Mouse (Mus musculus): Measurements from ENCODE around the gene Htra2.

The Htra2 gene

GRCm38 (mm10) chr6:83054871-83055431 lies at the start of gene Htra2:
TSS of gene Htra2 (minus strand) at chr6:83055273.
- peak; percentile 53 for DNase-seq (ENCODE audit: low read depth, low spot score)

- no peak for DNase-seq (ENCODE audit: low read depth, low spot score)
These were observed 49.1 kb upstream of the Htra2 start for GRCm38 (mm10) chr6:83104158-83104557.

GRCm38 (mm10) chr6:83103130-83103650 lies 48.1 kb upstream of the Htra2 start:
- no peak for DNase-seq (ENCODE audit: low read depth, low spot score)

DNA sequence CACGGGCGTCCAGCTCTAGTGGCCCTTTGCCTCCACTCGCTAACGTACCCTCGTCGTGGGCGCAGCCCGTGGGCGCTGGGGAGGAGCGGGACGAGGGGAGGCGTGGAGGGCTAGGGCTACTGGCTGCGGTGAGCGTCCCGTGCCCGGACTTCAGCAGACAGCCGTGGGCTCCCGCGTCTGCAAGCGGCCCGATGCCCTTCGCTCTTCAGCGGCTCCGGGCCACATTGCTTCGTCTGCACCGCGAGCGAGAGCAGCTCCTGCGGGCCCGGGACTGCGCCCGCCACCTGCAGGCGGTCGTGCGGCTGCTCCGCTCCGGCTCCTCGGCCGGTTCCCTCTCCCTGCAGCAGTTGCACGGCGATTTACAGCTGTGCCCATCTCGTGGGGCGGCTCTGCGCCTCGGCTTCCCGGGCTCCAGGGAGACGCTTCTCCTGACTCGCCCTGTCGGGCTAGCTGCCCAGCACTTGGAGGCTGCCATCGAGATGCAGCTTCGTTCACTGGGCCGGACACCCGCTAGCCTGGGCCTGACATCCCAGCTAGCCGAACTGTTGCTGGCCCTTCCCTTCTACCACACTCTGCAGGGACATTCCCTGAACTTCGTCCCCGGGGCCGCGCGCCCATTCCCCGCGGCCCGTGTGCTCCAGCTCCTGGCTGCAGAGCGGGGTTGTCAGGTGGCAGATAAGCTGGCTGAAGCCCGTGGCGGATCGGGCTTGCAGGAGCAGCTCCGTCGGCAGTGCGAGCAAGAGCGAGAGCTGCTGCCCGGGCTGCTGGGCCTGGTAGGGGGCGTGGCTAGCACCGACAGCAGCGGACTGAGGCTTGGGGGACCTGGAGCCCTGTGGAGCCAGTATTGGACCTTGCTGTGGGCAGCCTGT lies 46.8 kb upstream of the Htra2 start:
- no peak for DNase-seq (ENCODE audit: low read depth, low spot score)

- DNase-seq (ENCODE audit: low read depth, low spot score): peak; percentile 97
These were observed 46.2 kb upstream of the Htra2 start, which contains the start of the genes Ccdc142 and Gm42688 for GRCm38 (mm10) chr6:83101316-83101687. TSS of gene Ccdc142 (plus strand) at chr6:83101601. TSS of gene Gm42688 (plus strand) at chr6:83101617.

DNA sequence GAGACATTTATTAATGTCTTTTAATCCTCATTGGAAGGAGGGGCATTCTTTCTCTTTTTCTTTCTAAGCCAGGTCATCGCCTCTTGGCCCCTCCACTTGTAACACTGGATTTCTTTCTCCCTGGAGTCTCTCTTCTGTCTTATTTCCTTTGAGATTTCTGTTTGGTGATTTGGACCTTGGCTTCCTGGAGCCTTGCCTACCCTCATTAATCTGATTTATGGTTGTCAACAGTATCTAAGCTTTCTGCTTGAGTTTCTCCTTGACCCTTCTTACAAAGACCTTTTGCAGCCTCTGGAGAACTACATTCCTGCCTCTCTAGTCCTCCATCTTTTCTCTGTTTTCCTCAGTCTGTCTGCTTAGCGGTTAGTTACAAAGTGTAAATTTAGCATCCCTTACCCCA lies 43.3 kb upstream of the Htra2 start:
- DNase-seq (ENCODE audit: low read depth, low spot score): no peak

DNA sequence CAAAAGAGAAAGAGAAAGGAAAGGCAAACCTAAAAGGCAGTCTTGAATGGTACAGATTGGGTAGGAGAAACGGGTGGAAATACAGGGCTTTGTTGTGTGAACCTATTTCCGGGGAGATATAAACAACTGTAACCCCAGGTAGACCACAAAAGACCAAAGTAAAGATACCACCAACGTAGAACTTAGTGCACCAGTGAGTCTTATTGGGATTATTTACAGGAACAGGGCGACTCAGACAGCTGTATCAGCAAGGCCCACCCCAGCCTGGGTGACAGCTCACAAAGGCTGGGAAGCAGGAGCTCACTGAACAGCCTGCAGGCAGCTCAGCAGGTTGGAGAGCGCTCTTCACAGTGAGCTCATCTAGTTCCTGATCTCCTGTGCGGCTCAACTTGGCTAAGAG lies 40.9 kb upstream of the Htra2 start:
- no peak for DNase-seq (ENCODE audit: low read depth, low spot score)

DNA sequence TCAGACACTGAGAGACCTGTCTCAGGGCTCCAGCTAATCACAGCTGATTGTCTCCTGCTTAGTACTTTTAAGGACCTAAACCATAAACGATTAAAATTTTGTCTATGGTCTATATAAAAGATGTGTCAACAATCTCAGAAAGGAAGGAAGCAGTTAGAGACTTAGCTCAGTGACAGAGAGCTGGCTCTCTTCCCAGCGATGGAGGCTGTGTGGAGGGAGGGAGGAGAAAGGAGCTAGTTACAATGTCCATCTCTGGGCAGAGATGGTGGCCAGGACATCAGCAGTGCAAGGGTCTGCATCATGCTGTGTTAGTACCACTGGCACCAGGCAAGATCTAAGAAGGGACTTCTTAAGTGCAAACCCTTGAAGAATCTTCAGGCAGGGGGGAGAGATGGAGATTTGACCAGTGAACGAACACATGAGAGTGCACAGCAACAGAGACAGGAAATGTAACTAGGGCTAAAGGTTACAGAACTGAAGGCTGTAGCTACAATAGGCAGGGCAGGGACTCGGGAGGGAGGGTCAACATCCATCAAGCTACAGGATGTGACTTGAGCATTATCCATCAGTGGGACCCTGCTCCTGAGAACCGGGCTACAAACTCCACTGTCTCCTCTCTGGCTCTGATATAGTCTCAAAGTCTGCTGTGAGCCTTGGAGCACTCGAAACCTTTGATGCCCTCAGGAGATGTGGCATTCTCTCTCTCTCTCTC lies 37.5 kb upstream of the Htra2 start:
- DNase-seq (ENCODE audit: low read depth, low spot score): no peak

DNA sequence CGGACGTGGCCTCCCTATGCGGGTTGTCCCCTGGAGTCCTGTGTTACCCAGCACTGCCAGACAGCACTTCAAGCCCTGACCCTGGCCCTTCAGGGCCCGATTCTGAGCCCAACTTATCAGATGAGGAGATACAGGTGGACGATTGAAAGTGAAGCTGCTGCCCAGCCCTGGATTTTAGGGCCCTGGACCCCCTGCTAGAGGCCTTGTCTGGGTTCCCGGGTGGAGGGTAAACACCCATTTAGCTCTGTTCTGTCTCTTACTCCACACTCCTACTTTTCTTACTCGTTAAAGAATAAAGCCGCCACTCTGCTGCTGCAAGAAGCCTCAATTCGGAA lies 32.8 kb upstream of the Htra2 start:
- no peak for DNase-seq (ENCODE audit: low read depth, low spot score)

DNA sequence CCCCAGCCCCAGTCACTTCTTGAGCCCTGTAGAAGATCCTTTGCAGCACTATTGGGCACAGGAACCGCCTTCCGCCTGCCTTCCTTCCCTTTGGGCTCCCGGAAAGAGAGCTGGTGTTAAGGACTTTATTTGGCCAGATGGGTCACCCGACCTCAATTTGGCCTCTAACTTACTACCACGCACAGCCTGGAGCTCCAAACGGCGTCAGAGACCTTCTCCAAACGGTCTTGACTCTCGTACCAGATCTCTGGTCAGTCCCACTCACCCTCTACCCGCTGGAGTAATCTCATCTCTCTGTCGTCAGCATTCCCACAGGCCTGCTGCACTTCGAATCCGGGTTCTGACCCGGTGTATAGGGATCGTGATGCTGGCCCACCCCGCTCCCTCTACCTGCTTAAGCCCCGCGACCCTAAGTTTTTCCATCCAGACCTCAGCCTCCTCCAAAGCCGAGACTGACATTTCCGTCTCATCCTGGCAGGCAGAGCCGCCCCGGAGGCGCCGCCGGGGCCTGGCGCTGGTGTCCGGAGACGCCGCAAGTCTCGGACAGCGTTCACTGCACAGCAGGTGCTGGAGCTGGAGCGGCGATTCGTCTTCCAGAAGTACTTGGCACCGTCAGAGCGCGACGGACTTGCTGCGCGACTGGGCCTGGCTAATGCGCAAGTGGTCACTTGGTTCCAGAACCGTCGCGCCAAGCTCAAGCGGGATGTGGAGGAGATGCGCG lies 32.3 kb upstream of the Htra2 start:
- DNase-seq (ENCODE audit: low read depth, low spot score): no peak

GRCm38 (mm10) chr6:83086121-83087035 lies 31.3 kb upstream of the Htra2 start, which contains the start of gene Lbx2:
TSS of gene Lbx2 (plus strand) at chr6:83086367.
- no peak for DNase-seq (ENCODE audit: low read depth, low spot score)

- no peak for DNase-seq (ENCODE audit: low read depth, low spot score)
These were observed 29.4 kb upstream of the Htra2 start for GRCm38 (mm10) chr6:83084477-83084876.

GRCm38 (mm10) chr6:83083497-83083896 lies 28.4 kb upstream of the Htra2 start:
- DNase-seq (ENCODE audit: low read depth, low spot score): no peak

DNA sequence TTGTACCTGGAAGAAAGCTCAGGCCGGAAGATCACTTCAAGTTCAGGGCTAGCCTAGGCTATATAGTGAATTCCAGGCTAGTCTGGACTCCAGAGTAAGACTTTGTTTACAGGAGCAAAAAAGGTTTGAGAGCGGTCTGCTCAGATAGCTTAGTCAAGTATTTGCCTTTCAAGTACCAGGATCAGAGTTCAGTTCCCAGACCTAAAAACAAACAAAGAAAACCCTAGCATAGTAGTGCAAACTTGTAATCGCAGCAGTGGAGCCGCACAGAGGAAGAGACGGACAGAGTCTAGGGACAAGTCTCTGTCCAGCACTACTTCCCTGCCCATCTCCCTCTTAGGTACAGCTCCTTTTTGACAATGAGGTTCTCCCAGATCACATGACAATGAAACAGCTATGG lies 25.1 kb upstream of the Htra2 start:
- DNase-seq (ENCODE audit: low read depth, low spot score): no peak

DNA sequence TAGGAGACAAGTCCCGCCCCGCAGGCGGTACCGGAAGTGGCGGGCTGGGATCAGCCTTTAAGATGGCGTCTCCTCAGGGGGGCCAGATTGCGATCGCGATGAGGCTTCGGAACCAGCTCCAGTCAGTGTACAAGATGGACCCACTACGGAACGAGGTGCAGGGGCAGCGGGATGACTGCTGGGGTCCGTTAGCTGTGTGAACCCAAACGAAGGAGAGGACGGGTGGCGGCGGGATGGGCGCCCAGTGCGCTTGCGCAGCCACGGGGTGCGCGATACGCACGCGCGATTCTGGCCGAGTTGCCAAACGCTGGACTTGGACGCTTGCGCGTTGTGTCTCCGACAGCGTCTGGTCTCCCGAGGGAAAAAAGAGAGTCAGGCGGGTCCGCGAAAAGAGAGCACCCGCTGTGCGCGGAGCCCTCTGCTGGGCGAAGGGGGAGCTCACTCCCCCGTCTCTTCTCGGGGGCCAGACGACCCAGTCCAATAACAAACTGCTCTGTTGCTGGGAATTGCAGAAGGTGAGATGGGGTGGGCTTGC lies 23.3 kb upstream of the Htra2 start:
- peak; percentile 98 for DNase-seq (ENCODE audit: low read depth, low spot score)

DNA sequence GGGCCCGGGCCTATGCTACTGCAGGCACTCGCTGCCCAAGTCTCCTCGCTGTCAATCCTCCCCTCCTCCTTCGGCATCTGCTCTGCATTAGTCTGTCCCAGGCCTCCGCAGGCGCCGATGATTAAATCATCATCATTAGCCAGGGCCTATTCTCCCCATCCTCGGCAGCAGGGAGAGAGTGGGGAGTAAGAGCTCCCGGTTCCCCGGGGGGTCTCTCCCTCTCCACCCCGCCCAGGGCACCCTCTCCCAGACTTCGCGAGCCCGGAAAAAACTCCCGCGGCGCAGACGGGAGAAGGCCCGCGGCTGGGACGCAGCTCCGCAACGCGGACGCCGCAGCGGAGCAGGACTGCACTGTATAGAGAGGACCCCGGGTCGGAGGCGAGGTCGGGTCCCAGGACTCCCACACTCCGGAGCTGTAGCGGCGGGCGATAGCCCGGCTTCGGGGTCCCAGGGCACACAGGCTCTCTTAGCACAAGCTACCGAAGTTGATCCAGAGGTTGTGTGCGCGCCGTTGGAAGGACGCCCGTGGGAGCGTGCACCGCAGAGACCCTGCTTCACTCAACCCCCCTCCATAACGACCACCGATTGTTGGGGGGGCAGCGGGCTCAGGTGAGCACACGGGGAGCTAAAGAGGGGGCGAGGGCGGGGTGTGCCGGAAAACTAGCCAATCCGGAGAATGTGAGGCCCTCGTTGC lies 22.7 kb upstream of the Htra2 start, which contains the start of gene Pcgf1:
Pcgf1 (plus strand) TSS at position 240 of the 694 bp plus-strand sequence.
- DNase-seq (ENCODE audit: low read depth, low spot score): peak; percentile 36

GRCm38 (mm10) chr6:83074979-83075378 lies 19.9 kb upstream of the Htra2 start:
- peak; percentile 49 for DNase-seq (ENCODE audit: low read depth, low spot score)

GRCm38 (mm10) chr6:83071220-83071619 lies 16.1 kb upstream of the Htra2 start:
- peak; percentile 41 for DNase-seq (ENCODE audit: low read depth, low spot score)

All from ES-CJ7 (cell line).